Mouse (Mus musculus) ES-Bruce4 (cell line): Measurements from ENCODE around the gene Padi3.

Experiments
- EP300 ChIP-seq: IDR thresholded peaks from 2 replicates; pipeline ENCODE4 v1.6.1; 2011; ENCODE audit warnings: low read depth, low read length; ENCODE audit not compliant: insufficient read depth
- POLR2A ChIP-seq: IDR thresholded peaks from one replicate; pipeline ENCODE4 v1.8.1; 2011; ENCODE audit warnings: low read length; ENCODE audit not compliant: insufficient read depth

DNA sequence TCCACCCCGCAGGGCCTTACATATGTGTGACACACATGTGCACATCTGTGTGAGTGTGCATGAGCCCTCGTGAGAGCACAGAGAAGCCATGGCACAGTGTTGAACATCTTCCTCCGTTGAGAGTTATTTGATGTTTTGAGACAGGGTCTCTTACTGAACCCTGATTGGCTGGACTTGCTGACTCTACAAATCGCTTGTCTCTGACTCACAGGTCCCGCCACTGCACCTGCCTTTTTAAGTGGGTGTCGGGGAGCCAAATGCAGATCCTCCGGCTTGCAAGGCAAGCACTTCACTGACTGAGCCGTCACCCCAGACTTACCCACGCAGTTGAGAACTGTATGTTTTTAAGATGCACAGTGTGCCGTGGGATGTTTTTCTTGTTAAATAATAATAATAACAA lies 34.6 kb downstream of the Padi3 start:
- TF ChIP-seq EP300 (no peak), POLR2A (no peak)
